Comparison of ENCODE assay signal across 24 mouse cellular contexts in genomic region chr14:30166036-30166435, GRCm38 (mm10).
"Had no signal": no experiment of that assay in that cellular context is flagged by ENCODE, and none has a peak within 500 bp of the region (broad histone marks: within the 10 kb centered on the region; RNA-seq: fewer than 3 reads in every experiment).

No protein-coding gene starts in this region.

- H3K9ac ChIP-seq: forebrain, postnatal 0 days; heart, embryonic 12.5 days; hindbrain, embryonic 13.5 days; hindbrain, embryonic 15.5 days; kidney, embryonic 15.5 days; limb, embryonic 12.5 days had no signal

- ATAC-seq: forebrain, postnatal 0 days; hindbrain, postnatal 0 days; intestine, embryonic 16.5 days had no signal

- H3K36me3 ChIP-seq: heart, embryonic 12.5 days; hindbrain, embryonic 13.5 days; hindbrain, embryonic 15.5 days; kidney, embryonic 15.5 days; limb, embryonic 12.5 days had no signal

- H3K4me3 ChIP-seq: heart, embryonic 12.5 days; hindbrain, embryonic 13.5 days; hindbrain, embryonic 15.5 days; kidney, embryonic 15.5 days; limb, embryonic 12.5 days had no signal

- DNase-seq: forebrain, postnatal 0 days; gastrocnemius, postnatal 14 days; gastrocnemius, postnatal 36 days; heart, adult 18-20 months; heart, postnatal 10 days; heart, postnatal 36 days; kidney, adult 11 months; kidney, adult 2 months; kidney, adult 9 months; kidney, postnatal 14 days; kidney, postnatal 36 days; layer of hippocampus, adult 9-11 months; layer of hippocampus, postnatal 36 days; left cerebral cortex, postnatal 4 days; liver had no signal

- H3K9me3 ChIP-seq: heart, embryonic 12.5 days; hindbrain, embryonic 13.5 days; hindbrain, embryonic 15.5 days; kidney, embryonic 15.5 days; limb, embryonic 12.5 days had no signal

- H3K4me2 ChIP-seq: heart, embryonic 12.5 days; hindbrain, embryonic 13.5 days; hindbrain, embryonic 15.5 days; kidney, embryonic 15.5 days; limb, embryonic 12.5 days; liver, embryonic 11.5 days had no signal

- H3K27me3 ChIP-seq: heart, embryonic 12.5 days; hindbrain, embryonic 13.5 days; hindbrain, embryonic 15.5 days; kidney, embryonic 15.5 days; limb, embryonic 12.5 days had no signal

- H3K27ac ChIP-seq: hindbrain, embryonic 13.5 days; hindbrain, embryonic 15.5 days; hindbrain, postnatal 0 days; kidney, embryonic 15.5 days; kidney, postnatal 0 days; limb, embryonic 12.5 days had no signal
